In genomic region chr8:84976763-84977434, GRCm38 (mm10) we compare ENCODE assay signal across 8 mouse cellular contexts. TPM values are rescaled to one million over a fixed set of nuclear protein-coding genes. Genes with fewer than 3 reads are reported as not detected.
DNase-seq lines count a peak whose midpoint lies in the region; ATAC-seq and TF ChIP-seq lines count a peak whose summit lies in the region.

No protein-coding gene starts in this region.

- peak overlapping the region; percentile 74 for H3K4me3 ChIP-seq in spleen, adult 2 months (ENCODE audit: extremely low read depth, insufficient read depth, insufficient read length)
- peak overlapping the region; percentile 76 for H3K4me3 ChIP-seq in intestine, embryonic 16.5 days (ENCODE audit: low read length)
- H3K4me3 ChIP-seq in olfactory bulb, adult 2 months (ENCODE audit: insufficient read depth, low read depth, low read length) = peak overlapping the region; percentile 83

- no peak for TF ChIP-seq CTCF in spleen, adult 2 months (IDR thresholded peaks at IDR 0.05; ENCODE audit: extremely low read depth, insufficient read depth, insufficient read length, insufficient replicate concordance)
- TF ChIP-seq CTCF in olfactory bulb, adult 2 months (IDR thresholded peaks at IDR 0.05; ENCODE audit: insufficient read depth, low read depth, low read length) = no peak

- DNase-seq in cerebellum, adult 8-10 months = peak; percentile 51
- no peak for DNase-seq in cerebellum, postnatal 14 days
- no peak for DNase-seq in spleen, adult 2 months (ENCODE audit: low read depth in 1 of 2, low spot score in 2 of 2)
- no peak for DNase-seq in spleen, adult 18-20 months
- DNase-seq in embryo, embryonic 10.5 days (ENCODE audit: low spot score) = no peak
- DNase-seq in adrenal gland, postnatal 14 days = no peak

- H3K36me3 ChIP-seq in spleen, adult 2 months (ENCODE audit: control insufficient read depth, insufficient read depth, low read length) = no peaks in the 10 kb centered on the region
- H3K36me3 ChIP-seq in intestine, embryonic 16.5 days (ENCODE audit: control insufficient read depth, insufficient read depth, low read length) = no peaks in the 10 kb centered on the region

- H3K27me3 ChIP-seq in spleen, adult 2 months (ENCODE audit: control insufficient read depth, insufficient read depth, low read length) = no peaks in the 10 kb centered on the region
- no peaks in the 10 kb centered on the region for H3K27me3 ChIP-seq in intestine, embryonic 16.5 days (replicated peaks; ENCODE audit: control insufficient read depth, insufficient read depth, low read length)

- peaks cover 15% of the 10 kb centered on the region for H3K4me1 ChIP-seq in spleen, adult 2 months (ENCODE audit: control insufficient read depth, insufficient read depth, insufficient read length)
- H3K4me1 ChIP-seq in intestine, embryonic 16.5 days (ENCODE audit: control insufficient read depth, insufficient read depth, low read length) = peaks cover 46% of the 10 kb centered on the region
- H3K4me1 ChIP-seq in olfactory bulb, adult 2 months (ENCODE audit: control insufficient read depth, insufficient read depth, low read length) = peaks cover 25% of the 10 kb centered on the region

- WGBS in spleen, adult 2 months = 2% methylated on average over 25 of the region's 25 CpGs
- WGBS in intestine, embryonic 16.5 days = 2% methylated on average over 25 of the region's 25 CpGs
- WGBS in olfactory bulb, adult 2 months = under 1% methylated on average over 25 of the region's 25 CpGs

- no peak for ATAC-seq in intestine, embryonic 16.5 days

- H3K27ac ChIP-seq in spleen, adult 2 months (ENCODE audit: insufficient read depth, low read length) = peak overlapping the region; percentile 96
- peak overlapping the region; percentile 98 for H3K27ac ChIP-seq in intestine, embryonic 16.5 days (ENCODE audit: low read length)
- peak overlapping the region; percentile 92 for H3K27ac ChIP-seq in olfactory bulb, adult 2 months (ENCODE audit: insufficient read depth, low read depth, low read length)

- H3K9ac ChIP-seq in intestine, embryonic 16.5 days (ENCODE audit: low read depth, low read length) = peak overlapping the region; percentile 87

- no peak; the same call in 1 of the 2 replicates for TF ChIP-seq POLR2A in spleen, adult 2 months (IDR thresholded peaks at IDR 0.05; ENCODE audit: low read depth, low read length)
- no peak for TF ChIP-seq POLR2A in olfactory bulb, adult 2 months (IDR thresholded peaks at IDR 0.05; ENCODE audit: insufficient read depth, low read depth, low read length)

- H3K4me2 ChIP-seq in intestine, embryonic 16.5 days (ENCODE audit: low read depth, low read length) = peak overlapping the region; percentile 97

- H3K9me3 ChIP-seq in intestine, embryonic 16.5 days (ENCODE audit: control insufficient read depth, low read length) = no peaks in the 10 kb centered on the region

RNA-seq across cellular contexts. Expression of gene Junb, which starts 1.6 kb away (rescaled TPM):
- polyA plus RNA-seq in spleen, adult 2 months (2012; rRNA removed) = 89.2 and 154 TPM in 2 replicates
- 18.2 and 25.5 TPM in 2 replicates for polyA plus RNA-seq in intestine, embryonic 16.5 days (2015; fragmentation: Nextera tagmentation; extraction: Ambion mirVana)
- not detected in 2 replicates for polyA plus RNA-seq in olfactory bulb, adult 2 months (2012; ENCODE audit: insufficient read depth, insufficient read length, low replicate concordance, missing spikeins)
- 58.3 and 211 TPM in 2 replicates for total RNA-seq in adrenal gland, postnatal 14 days (2021)

RNA-seq across cellular contexts. Expression of gene Rnaseh2a, which starts 7.3 kb away (rescaled TPM):
- 34.2 and 35.6 TPM in 2 replicates for polyA plus RNA-seq in spleen, adult 2 months (2012; rRNA removed)
- polyA plus RNA-seq in intestine, embryonic 16.5 days (2015; fragmentation: Nextera tagmentation; extraction: Ambion mirVana) = 102 and 120 TPM in 2 replicates
- not detected in 2 replicates for polyA plus RNA-seq in olfactory bulb, adult 2 months (2012; ENCODE audit: insufficient read depth, insufficient read length, low replicate concordance, missing spikeins)
- 88.3 and 96.4 TPM in 2 replicates for total RNA-seq in adrenal gland, postnatal 14 days (2021)

RNA-seq across cellular contexts. Expression of gene Prdx2, which starts 7.5 kb away (rescaled TPM):
- 149 and 164 TPM in 2 replicates for polyA plus RNA-seq in spleen, adult 2 months (2012; rRNA removed)
- 533 and 590 TPM in 2 replicates for polyA plus RNA-seq in intestine, embryonic 16.5 days (2015; fragmentation: Nextera tagmentation; extraction: Ambion mirVana)
- not detected in 2 replicates for polyA plus RNA-seq in olfactory bulb, adult 2 months (2012; ENCODE audit: insufficient read depth, insufficient read length, low replicate concordance, missing spikeins)
- total RNA-seq in adrenal gland, postnatal 14 days (2021) = 532 and 572 TPM in 2 replicates

RNA-seq across cellular contexts. Expression of gene Gm49661, which starts 7.7 kb away (rescaled TPM):
- not detected in 2 replicates for polyA plus RNA-seq in spleen, adult 2 months (2012; rRNA removed)
- polyA plus RNA-seq in intestine, embryonic 16.5 days (2015; fragmentation: Nextera tagmentation; extraction: Ambion mirVana) = not detected in 2 replicates
- polyA plus RNA-seq in olfactory bulb, adult 2 months (2012; ENCODE audit: insufficient read depth, insufficient read length, low replicate concordance, missing spikeins) = not detected in 2 replicates
- total RNA-seq in adrenal gland, postnatal 14 days (2021) = 2.1 TPM in 1 of 2 replicates, not detected in the other

RNA-seq across cellular contexts. Expression of gene Hook2, which starts 13.5 kb away (rescaled TPM):
- 3.6 and 3.9 TPM in 2 replicates for polyA plus RNA-seq in spleen, adult 2 months (2012; rRNA removed)
- polyA plus RNA-seq in intestine, embryonic 16.5 days (2015; fragmentation: Nextera tagmentation; extraction: Ambion mirVana) = 96.9 and 108 TPM in 2 replicates
- not detected in 2 replicates for polyA plus RNA-seq in olfactory bulb, adult 2 months (2012; ENCODE audit: insufficient read depth, insufficient read length, low replicate concordance, missing spikeins)
- total RNA-seq in adrenal gland, postnatal 14 days (2021) = 5.8 and 6.9 TPM in 2 replicates

Comparison
In these comparisons a context has a peak if more than half of its experiments do, and no peak if none do; other contexts are left out.
1. RNA of gene Junb, which starts 1.6 kb away (polyA plus RNA-seq): 89.2 to 154 TPM in spleen, adult 2 months and 18.2 to 25.5 TPM in intestine, embryonic 16.5 days; not detected in olfactory bulb, adult 2 months; every median in the first group is over 10 times any median in the second.
2. RNA of gene Rnaseh2a, which starts 7.3 kb away (polyA plus RNA-seq): 102 to 120 TPM in intestine, embryonic 16.5 days and 34.2 to 35.6 TPM in spleen, adult 2 months; not detected in olfactory bulb, adult 2 months; every median in the first group is over 10 times any median in the second.
3. Peak in every context shown above with its lines, with median percentiles within 50 percentile points of each other: H3K27ac ChIP-seq and H3K4me3 ChIP-seq.